Mouse (Mus musculus) forebrain, embryonic 11.5 days (tissue): ENCODE results near the gene 9130023H24Rik. TPM values are rescaled to one million over a fixed set of nuclear protein-coding genes. Genes with fewer than 3 reads are reported as not detected.

Experiments
- ATAC-seq: fragments of 200-750 bp; cut with Nextera tagmentation; replicated peaks from 2 replicates; pipeline ENCODE4 v1.8.0; 2017; ENCODE audit warnings: moderate TSS enrichment; ENCODE audit not compliant: low FRiP score
- DNase-seq: peaks from one replicate; pipeline ENCODE4 v3.0.0-alpha.2; 2017; ENCODE audit warnings: low spot score
- H3K27ac ChIP-seq: fragments of 300-500 bp; sonication (generic); 2 replicates; pipeline ENCODE4 v1.5.1; 2014; ENCODE audit warnings: low read depth, low read length
- H3K27me3 ChIP-seq: fragments of 300-500 bp; sonication (generic); 2 replicates; pipeline ENCODE4 v1.6.1; 2014; ENCODE audit warnings: mild to moderate bottlenecking, low read length, mixed read lengths; ENCODE audit not compliant: control insufficient read depth, insufficient read depth
- H3K36me3 ChIP-seq: fragments of 300-500 bp; sonication (generic); 2 replicates; pipeline ENCODE4 v1.6.1; 2014; ENCODE audit warnings: mild to moderate bottlenecking, low read length, moderate library complexity, mixed read lengths; ENCODE audit not compliant: control insufficient read depth, insufficient read depth
- H3K4me1 ChIP-seq: fragments of 300-500 bp; sonication (generic); replicated peaks from 2 replicates; pipeline ENCODE4 v1.6.1; 2014; ENCODE audit warnings: low read length, mixed read lengths; ENCODE audit not compliant: control insufficient read depth, insufficient read depth
- H3K4me2 ChIP-seq: fragments of 300-500 bp; sonication (generic); 2 replicates; pipeline ENCODE4 v1.6.1; 2014; ENCODE audit warnings: low read depth, mild to moderate bottlenecking, low read length, moderate library complexity, mixed read lengths; ENCODE audit not compliant: severe bottlenecking
- H3K4me3 ChIP-seq: fragments of 300-500 bp; sonication (generic); 2 replicates; pipeline ENCODE4 v1.5.1; 2014; ENCODE audit warnings: low read depth, low read length
- H3K9ac ChIP-seq: fragments of 300-500 bp; sonication (generic); 2 replicates; pipeline ENCODE4 v1.6.1; 2014; ENCODE audit warnings: low read length
- H3K9me3 ChIP-seq: fragments of 300-500 bp; sonication (generic); 2 replicates; pipeline ENCODE4 v1.6.1; 2016; ENCODE audit warnings: low read length, mixed read lengths; ENCODE audit not compliant: control insufficient read depth
- WGBS: fragments of 180-500 bp; shearing (Covaris S2); extraction: QIAGEN DNeasy Blood & Tissue Kit; methylation state at CpG from one replicate; pipeline ENCODE4 v1.1.7; 2014; 5-methylcytosine and 5-hydroxymethylcytosine counted together
- polyA plus RNA-seq: library from polyadenylated mRNA; unstranded; fragments of >200 nt; fragmentation: Nextera tagmentation; extraction: Ambion mirVana; gene quantifications from 2 replicates; pipeline ENCODE4 v1.2.1, GENCODE M21; 2014

9130023H24Rik gene
- polyA plus RNA-seq, 1 experiment from 2014 or later, result 13.2 TPM

GRCm38 (mm10) chr7:128234796-128235195 is 3.0 kb downstream of the 9130023H24Rik start:
- 81% methylated on average over 2 of the region's 2 CpGs for WGBS
- Histone ChIP-seq H3K27ac (no peak overlapping the region), H3K36me3 (no peaks in the 10 kb centered on the region), H3K4me3 (no peak overlapping the region), H3K4me2 (no peak overlapping the region), H3K9ac (no peak overlapping the region), H3K9me3 (no peaks in the 10 kb centered on the region), H3K4me1 (no peaks in the 10 kb centered on the region; the same call in 1 of the 2 replicates), H3K27me3 (no peaks in the 10 kb centered on the region)
- no peak for ATAC-seq
- DNase-seq, result no peak

GRCm38 (mm10) chr7:128231741-128232140 is 6.1 kb downstream of the 9130023H24Rik start:
- Histone ChIP-seq H3K27ac (no peak overlapping the region), H3K4me3 (no peak overlapping the region), H3K36me3 (no peaks in the 10 kb centered on the region), H3K9me3 (no peaks in the 10 kb centered on the region), H3K27me3 (no peaks in the 10 kb centered on the region), H3K4me2 (no peak overlapping the region), H3K9ac (no peak overlapping the region), H3K4me1 (no peaks in the 10 kb centered on the region; the same call in 1 of the 2 replicates)
- ATAC-seq (no peak), DNase-seq (no peak)
- 48% methylated on average over 8 of the region's 8 CpGs for WGBS

GRCm38 (mm10) chr7:128220936-128221335 is 16.9 kb downstream of the 9130023H24Rik start:
- no peak overlapping the region for H3K4me3 ChIP-seq
- 90% methylated on average over 3 of the region's 3 CpGs for WGBS
- H3K4me1 ChIP-seq, result no peaks in the 10 kb centered on the region
- H3K36me3 ChIP-seq, result no peaks in the 10 kb centered on the region
- no peak overlapping the region for H3K4me2 ChIP-seq
- DNase-seq (no peak), ATAC-seq (no peak)
- no peak overlapping the region for H3K27ac ChIP-seq
- H3K27me3 ChIP-seq, result no peaks in the 10 kb centered on the region
- no peak overlapping the region for H3K9ac ChIP-seq
- no peaks in the 10 kb centered on the region for H3K9me3 ChIP-seq

- no peak for DNase-seq
- H3K27me3 ChIP-seq, result no peaks in the 10 kb centered on the region
- WGBS, result 80% methylated on average over 4 of the region's 4 CpGs
These were observed 17.9 kb downstream of the 9130023H24Rik start for GRCm38 (mm10) chr7:128219952-128220351.

GRCm38 (mm10) chr7:128209826-128210225 is 28.0 kb downstream of the 9130023H24Rik start:
- Histone ChIP-seq H3K27ac (no peak overlapping the region), H3K4me3 (no peak overlapping the region)
- 63% methylated on average over 3 of the region's 3 CpGs for WGBS

More at GRCm38 (mm10) chr7:128219952-128220351, 17.9 kb downstream of the 9130023H24Rik start:
- H3K9ac ChIP-seq, result no peak overlapping the region
- H3K4me1 ChIP-seq, result no peaks in the 10 kb centered on the region
- H3K36me3 ChIP-seq, result no peaks in the 10 kb centered on the region
- ATAC-seq, result no peak
- no peaks in the 10 kb centered on the region for H3K9me3 ChIP-seq
- no peak overlapping the region for H3K4me2 ChIP-seq
- no peak overlapping the region for H3K27ac ChIP-seq
- no peak overlapping the region for H3K4me3 ChIP-seq

GRCm38 (mm10) chr7:128208187-128208586 is 29.6 kb downstream of the 9130023H24Rik start:
- 13% methylated on average over 4 of the region's 4 CpGs for WGBS
- no peak for ATAC-seq
- DNase-seq, result peak; percentile 68

More at GRCm38 (mm10) chr7:128209826-128210225, 28.0 kb downstream of the 9130023H24Rik start:
- Histone ChIP-seq H3K9ac (no peak overlapping the region), H3K9me3 (no peaks in the 10 kb centered on the region), H3K4me2 (no peak overlapping the region), H3K27me3 (no peaks in the 10 kb centered on the region), H3K36me3 (no peaks in the 10 kb centered on the region), H3K4me1 (no peaks in the 10 kb centered on the region)
- DNase-seq (no peak), ATAC-seq (no peak)

GRCm38 (mm10) chr7:128206152-128206551 is 31.7 kb downstream of the 9130023H24Rik start, which contains the start of gene Cox6a2:
Gene Cox6a2 (minus strand): TSS chr7:128206387.
- ATAC-seq (no peak), DNase-seq (no peak)
- no peak within 1 kb of the TSS for H3K27ac ChIP-seq
- H3K9me3 ChIP-seq, result no peaks in the 10 kb centered on the region
- 79% methylated on average over 6 of the region's 6 CpGs for WGBS
- H3K9ac ChIP-seq, result no peak within 1 kb of the TSS
- no peaks in the 10 kb centered on the region for H3K4me1 ChIP-seq
- H3K4me2 ChIP-seq, result no peak within 1 kb of the TSS
- no peaks in the 10 kb centered on the region for H3K36me3 ChIP-seq
- no peak within 1 kb of the TSS for H3K4me3 ChIP-seq
- H3K27me3 ChIP-seq, result no peaks in the 10 kb centered on the region

More at GRCm38 (mm10) chr7:128208187-128208586, 29.6 kb downstream of the 9130023H24Rik start:
- Histone ChIP-seq H3K4me1 (no peaks in the 10 kb centered on the region), H3K36me3 (no peaks in the 10 kb centered on the region), H3K4me3 (no peak overlapping the region), H3K9ac (no peak overlapping the region), H3K9me3 (no peaks in the 10 kb centered on the region), H3K27ac (no peak overlapping the region), H3K27me3 (no peaks in the 10 kb centered on the region), H3K4me2 (no peak overlapping the region)

- Histone ChIP-seq H3K27ac (no peak overlapping the region), H3K36me3 (no peaks in the 10 kb centered on the region), H3K27me3 (no peaks in the 10 kb centered on the region), H3K4me2 (no peak overlapping the region), H3K4me3 (no peak overlapping the region), H3K9me3 (no peaks in the 10 kb centered on the region), H3K9ac (no peak overlapping the region), H3K4me1 (no peaks in the 10 kb centered on the region)
- DNase-seq (no peak), ATAC-seq (no peak)
- WGBS, result 83% methylated on average over 18 of the region's 18 CpGs
These were observed 32.1 kb downstream of the 9130023H24Rik start for GRCm38 (mm10) chr7:128205695-128206094.

- DNase-seq, result no peak
- Histone ChIP-seq H3K9me3 (no peaks in the 10 kb centered on the region), H3K4me2 (no peak overlapping the region), H3K27me3 (no peaks in the 10 kb centered on the region), H3K27ac (no peak overlapping the region), H3K36me3 (no peaks in the 10 kb centered on the region), H3K4me3 (no peak overlapping the region), H3K4me1 (no peaks in the 10 kb centered on the region), H3K9ac (no peak overlapping the region)
- ATAC-seq, result no peak
- 91% methylated on average over 8 of the region's 8 CpGs for WGBS
These were observed 33.7 kb downstream of the 9130023H24Rik start for GRCm38 (mm10) chr7:128204179-128204578.
